Mouse (Mus musculus): ENCODE results near the gene Gm28048. TPM values are rescaled to one million over a fixed set of nuclear protein-coding genes. Genes with fewer than 3 reads are reported as not detected.

The Gm28048 gene
- total and polyA plus RNA-seq, 2 experiments from 2014 or later = 6.8 TPM; not detected in 1

GRCm38 (mm10) chr11:22922546-22922945 lies 59.3 kb downstream of the Gm28048 start:
- Histone ChIP-seq H3K4me3 (ENCODE audit: low read depth, low read length) (no peak overlapping the region), H3K27me3 (ENCODE audit: control insufficient read depth, insufficient read depth, low read length) (no peaks in the 10 kb centered on the region), H3K4me2 (ENCODE audit: low read depth, low read length) (no peak overlapping the region), H3K9ac (replicated peaks; ENCODE audit: low read depth, low read length) (no peak overlapping the region), H3K4me1 (ENCODE audit: control insufficient read depth, insufficient read depth) (no peaks in the 10 kb centered on the region), H3K27ac (ENCODE audit: low read depth) (no peak overlapping the region), H3K9me3 (replicated peaks; ENCODE audit: control insufficient read depth, low read length) (no peaks in the 10 kb centered on the region), H3K36me3 (replicated peaks; ENCODE audit: control insufficient read depth, insufficient read depth, low read length) (no peaks in the 10 kb centered on the region)
- WGBS = 73% methylated on average over 2 of the region's 2 CpGs
- ATAC-seq (ENCODE audit: insufficient read depth, low read depth) (no peak), DNase-seq (ENCODE audit: low spot score) (no peak)
- no peak for TF ChIP-seq CTCF (IDR thresholded peaks at IDR 0.05; ENCODE audit: low read depth)
- no peak for TF ChIP-seq EP300 (IDR thresholded peaks at IDR 0.05; ENCODE audit: low read depth)

GRCm38 (mm10) chr11:22919336-22919735 lies 62.6 kb downstream of the Gm28048 start:
- Histone ChIP-seq H3K27ac (ENCODE audit: low read depth) (no peak overlapping the region), H3K36me3 (replicated peaks; ENCODE audit: control insufficient read depth, insufficient read depth, low read length) (no peaks in the 10 kb centered on the region), H3K27me3 (ENCODE audit: control insufficient read depth, insufficient read depth, low read length) (no peaks in the 10 kb centered on the region), H3K4me3 (ENCODE audit: low read depth, low read length) (no peak overlapping the region), H3K9ac (replicated peaks; ENCODE audit: low read depth, low read length) (no peak overlapping the region), H3K4me2 (ENCODE audit: low read depth, low read length) (no peak overlapping the region), H3K4me1 (ENCODE audit: control insufficient read depth, insufficient read depth) (no peaks in the 10 kb centered on the region), H3K9me3 (replicated peaks; ENCODE audit: control insufficient read depth, low read length) (no peaks in the 10 kb centered on the region)
- ATAC-seq (ENCODE audit: insufficient read depth, low read depth) = no peak
- WGBS = 72% methylated on average over 2 of the region's 2 CpGs
- TF ChIP-seq EP300 (IDR thresholded peaks at IDR 0.05; ENCODE audit: low read depth) = no peak
- no peak for TF ChIP-seq CTCF (IDR thresholded peaks at IDR 0.05; ENCODE audit: low read depth)
- DNase-seq (ENCODE audit: low spot score) = no peak

GRCm38 (mm10) chr11:22917786-22918185 lies 64.1 kb downstream of the Gm28048 start:
- DNase-seq (ENCODE audit: low spot score) (no peak), ATAC-seq (ENCODE audit: insufficient read depth, low read depth) (no peak)
- no peaks in the 10 kb centered on the region for H3K27me3 ChIP-seq (ENCODE audit: control insufficient read depth, insufficient read depth, low read length)
- TF ChIP-seq CTCF (IDR thresholded peaks at IDR 0.05; ENCODE audit: low read depth) = no peak
- no peak for TF ChIP-seq EP300 (IDR thresholded peaks at IDR 0.05; ENCODE audit: low read depth)
- H3K9ac ChIP-seq (replicated peaks; ENCODE audit: low read depth, low read length) = no peak overlapping the region
- 0 out of 2 replicates have a peak, but pooled peaks cover 7% of the 10 kb centered on the region for H3K4me1 ChIP-seq (ENCODE audit: control insufficient read depth, insufficient read depth)
- no peaks in the 10 kb centered on the region for H3K9me3 ChIP-seq (replicated peaks; ENCODE audit: control insufficient read depth, low read length)
- 91% methylated on average over 7 of the region's 7 CpGs for WGBS
- H3K36me3 ChIP-seq (replicated peaks; ENCODE audit: control insufficient read depth, insufficient read depth, low read length) = no peaks in the 10 kb centered on the region
- H3K4me2 ChIP-seq (ENCODE audit: low read depth, low read length) = no peak overlapping the region
- H3K4me3 ChIP-seq (ENCODE audit: low read depth, low read length) = no peak overlapping the region
- H3K27ac ChIP-seq (ENCODE audit: low read depth) = no peak overlapping the region

GRCm38 (mm10) chr11:22913744-22914143 lies 68.1 kb downstream of the Gm28048 start:
- Histone ChIP-seq H3K9me3 (replicated peaks; ENCODE audit: control insufficient read depth, low read length) (no peaks in the 10 kb centered on the region), H3K36me3 (replicated peaks; ENCODE audit: control insufficient read depth, insufficient read depth, low read length) (no peaks in the 10 kb centered on the region), H3K4me2 (ENCODE audit: low read depth, low read length) (no peak overlapping the region), H3K27ac (ENCODE audit: low read depth) (0 out of 2 replicates have a peak overlapping the region, but pooled peaks have one; percentile 30), H3K4me3 (ENCODE audit: low read depth, low read length) (no peak overlapping the region), H3K4me1 (ENCODE audit: control insufficient read depth, insufficient read depth) (peaks cover 19% of the 10 kb centered on the region; the same call in 1 of the 2 replicates), H3K27me3 (ENCODE audit: control insufficient read depth, insufficient read depth, low read length) (no peaks in the 10 kb centered on the region), H3K9ac (replicated peaks; ENCODE audit: low read depth, low read length) (no peak overlapping the region)
- ATAC-seq (ENCODE audit: insufficient read depth, low read depth) (no peak), DNase-seq (ENCODE audit: low spot score) (no peak)
- 48% methylated on average over 4 of the region's 4 CpGs for WGBS
- TF ChIP-seq CTCF (IDR thresholded peaks at IDR 0.05; ENCODE audit: low read depth) (no peak), EP300 (IDR thresholded peaks at IDR 0.05; ENCODE audit: low read depth) (no peak)

GRCm38 (mm10) chr11:22911831-22912230 lies 70.1 kb downstream of the Gm28048 start:
- peak; percentile 85 for DNase-seq (ENCODE audit: low spot score)
- peak; percentile 86 for ATAC-seq (ENCODE audit: insufficient read depth, low read depth)
- peaks cover 19% of the 10 kb centered on the region; the same call in 1 of the 2 replicates for H3K4me1 ChIP-seq (ENCODE audit: control insufficient read depth, insufficient read depth)
- peak overlapping the region; percentile 46 for H3K27ac ChIP-seq (ENCODE audit: low read depth)
- no peaks in the 10 kb centered on the region for H3K9me3 ChIP-seq (replicated peaks; ENCODE audit: control insufficient read depth, low read length)
- no peak overlapping the region for H3K9ac ChIP-seq (replicated peaks; ENCODE audit: low read depth, low read length)
- no peak overlapping the region for H3K4me2 ChIP-seq (ENCODE audit: low read depth, low read length)
- no peak overlapping the region for H3K4me3 ChIP-seq (ENCODE audit: low read depth, low read length)
- TF ChIP-seq CTCF (IDR thresholded peaks at IDR 0.05; ENCODE audit: low read depth) (no peak), EP300 (IDR thresholded peaks at IDR 0.05; ENCODE audit: low read depth) (no peak)
- no peaks in the 10 kb centered on the region for H3K27me3 ChIP-seq (ENCODE audit: control insufficient read depth, insufficient read depth, low read length)
- H3K36me3 ChIP-seq (replicated peaks; ENCODE audit: control insufficient read depth, insufficient read depth, low read length) = no peaks in the 10 kb centered on the region
- WGBS = 30% methylated on average over 7 of the region's 7 CpGs

GRCm38 (mm10) chr11:22906453-22906865 lies 75.4 kb downstream of the Gm28048 start:
- 0 out of 2 replicates have a peak, but pooled peaks cover 3% of the 10 kb centered on the region for H3K4me1 ChIP-seq (ENCODE audit: control insufficient read depth, insufficient read depth)
- no peaks in the 10 kb centered on the region for H3K36me3 ChIP-seq (replicated peaks; ENCODE audit: control insufficient read depth, insufficient read depth, low read length)
- peak overlapping the region; percentile 28 for H3K27ac ChIP-seq (ENCODE audit: low read depth)
- no peak for TF ChIP-seq CTCF (IDR thresholded peaks at IDR 0.05; ENCODE audit: low read depth)
- no peak for TF ChIP-seq EP300 (IDR thresholded peaks at IDR 0.05; ENCODE audit: low read depth)
- ATAC-seq (ENCODE audit: insufficient read depth, low read depth) (0 out of 2 replicates have a peak, but pooled peaks have one; percentile 44), DNase-seq (ENCODE audit: low spot score) (no peak)
- H3K9me3 ChIP-seq (replicated peaks; ENCODE audit: control insufficient read depth, low read length) = no peaks in the 10 kb centered on the region
- H3K9ac ChIP-seq (replicated peaks; ENCODE audit: low read depth, low read length) = no peak overlapping the region
- H3K27me3 ChIP-seq (ENCODE audit: control insufficient read depth, insufficient read depth, low read length) = no peaks in the 10 kb centered on the region
- no peak overlapping the region for H3K4me2 ChIP-seq (ENCODE audit: low read depth, low read length)
- no peak overlapping the region for H3K4me3 ChIP-seq (ENCODE audit: low read depth, low read length)
